In the genomic region with DNA sequence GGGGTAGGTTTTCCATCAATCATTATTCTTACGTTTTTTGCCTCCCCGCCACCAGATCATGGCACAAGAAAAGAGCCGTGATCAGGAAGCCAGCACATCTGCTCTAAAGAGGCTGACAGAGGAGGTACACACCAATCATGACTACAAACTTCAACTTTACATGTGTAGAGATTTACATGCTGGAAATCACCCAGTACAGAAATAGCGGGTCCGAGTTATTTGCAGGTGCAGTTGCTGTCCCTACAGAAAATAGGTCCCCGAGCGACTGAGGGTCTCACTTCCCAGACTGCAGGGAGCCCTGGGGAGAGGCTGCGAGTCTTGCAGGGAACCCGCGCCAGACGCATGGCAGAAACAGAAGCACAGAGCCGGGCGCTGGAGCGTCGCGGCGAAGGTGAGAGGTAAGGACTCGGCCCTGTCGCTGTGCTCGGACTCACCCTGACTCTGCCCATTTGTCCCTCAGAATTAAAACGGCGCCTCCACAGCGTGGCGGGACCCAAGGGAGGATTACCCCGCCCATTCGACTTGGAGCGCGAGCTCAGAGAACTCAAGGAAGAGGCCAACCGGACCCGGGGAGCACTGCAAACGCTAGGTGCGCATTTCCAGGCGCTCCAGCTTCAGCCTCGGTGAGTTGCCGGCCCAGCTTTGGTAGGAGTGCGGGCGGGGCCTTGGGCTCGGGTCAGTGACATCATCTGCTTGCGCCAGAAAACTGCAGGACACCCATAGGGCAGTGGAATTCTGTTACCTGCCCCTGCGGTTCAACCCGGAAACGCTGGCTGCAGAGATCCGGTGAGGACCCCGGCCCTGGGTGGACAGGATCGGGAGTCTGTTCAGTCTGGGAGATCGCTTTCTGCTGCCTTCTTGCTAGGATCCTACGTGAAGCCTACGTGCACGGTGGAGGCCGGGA, we compare ENCODE assay signal across 8 mouse cellular contexts. TPM values are rescaled to one million over a fixed set of nuclear protein-coding genes. Genes with fewer than 3 reads are reported as not detected.
DNase-seq lines count a peak whose midpoint lies in the region; ATAC-seq and TF ChIP-seq lines count a peak whose summit lies in the region.

No protein-coding gene starts in this region.

- peak overlapping the region; percentile 88 to 98 for H3K4me3 ChIP-seq in MEL (ENCODE audit: control insufficient read depth in 1 of 2, insufficient read depth in 1 of 2, low read depth in 2 of 2, low read length in 2 of 2)
- H3K4me3 ChIP-seq in cerebellum, adult 2 months (replicated peaks; ENCODE audit: insufficient read depth, low read depth, low read length): peak overlapping the region; percentile 90
- H3K4me3 ChIP-seq in forebrain, postnatal 0 days (ENCODE audit: low read depth, low read length): peak overlapping the region; percentile 49
- H3K4me3 ChIP-seq in lung, embryonic 15.5 days: peak overlapping the region; percentile 66

- under 1% methylated on average over 50 of the region's 50 CpGs for WGBS in cerebellum, adult 2 months
- WGBS in forebrain, postnatal 0 days: 1% methylated on average over 50 of the region's 50 CpGs
- WGBS in lung, embryonic 15.5 days: 1% methylated on average over 48 of the region's 50 CpGs

- peaks cover 5 to 9% of the 10 kb centered on the region in 2 experiments; a peak in 2 of 4 replicates for H3K4me1 ChIP-seq in MEL (ENCODE audit: control insufficient read depth in 1 of 2, insufficient read depth in 2 of 2, low read length in 2 of 2)
- H3K4me1 ChIP-seq in cerebellum, adult 2 months (ENCODE audit: control insufficient read depth, insufficient read depth, low read length): peaks cover 4% of the 10 kb centered on the region; the same call in 1 of the 2 replicates
- H3K4me1 ChIP-seq in forebrain, postnatal 0 days (ENCODE audit: insufficient read depth): peaks cover 8% of the 10 kb centered on the region; the same call in 1 of the 2 replicates
- peaks cover 17% of the 10 kb centered on the region for H3K4me1 ChIP-seq in lung, embryonic 15.5 days

- peak overlapping the region; percentile 78 for H3K9ac ChIP-seq in MEL (ENCODE audit: control insufficient read depth, low read depth, low read length, poor library complexity, severe bottlenecking)
- peak overlapping the region; percentile 71 for H3K9ac ChIP-seq in forebrain, postnatal 0 days
- peak overlapping the region; percentile 61 for H3K9ac ChIP-seq in lung, embryonic 15.5 days

- peak; percentile 95 for DNase-seq in MEL (ENCODE audit: low read depth, low spot score)
- peak; percentile 95 to 96 for DNase-seq in cerebellum, adult 2 months
- peak; percentile 87 for DNase-seq in forebrain, postnatal 0 days
- peak; percentile 87 for DNase-seq in heart, postnatal 4 days
- DNase-seq in layer of hippocampus, adult 8-10 months (ENCODE audit: low spot score in 2 of 2): peak; percentile 88
- peak; percentile 82 for DNase-seq in ovary, adult 18-20 months (ENCODE audit: low spot score)
- peak; percentile 61 for DNase-seq in thymus, postnatal 0 days (ENCODE audit: low spot score)

- peaks cover 5% of the 10 kb centered on the region in 2 experiments for H3K36me3 ChIP-seq in MEL (ENCODE audit: control insufficient read depth in 1 of 2, insufficient read depth in 2 of 2, low read length in 2 of 2)
- peaks cover 31% of the 10 kb centered on the region for H3K36me3 ChIP-seq in forebrain, postnatal 0 days (ENCODE audit: insufficient read depth)
- peaks cover 37% of the 10 kb centered on the region for H3K36me3 ChIP-seq in lung, embryonic 15.5 days

- H3K27me3 ChIP-seq in MEL (ENCODE audit: control insufficient read depth in 1 of 2, insufficient read depth in 2 of 2, low read length in 2 of 2): no peaks in the 10 kb centered on the region
- no peaks in the 10 kb centered on the region for H3K27me3 ChIP-seq in cerebellum, adult 2 months (ENCODE audit: control insufficient read depth, insufficient read depth, low read length)
- H3K27me3 ChIP-seq in forebrain, postnatal 0 days (ENCODE audit: insufficient read depth, low read length): no peaks in the 10 kb centered on the region
- no peaks in the 10 kb centered on the region for H3K27me3 ChIP-seq in lung, embryonic 15.5 days

- no peak for TF ChIP-seq RAD21 in MEL (IDR thresholded peaks at IDR 0.05; ENCODE audit: low read depth, low read length)

- H3K27ac ChIP-seq in MEL (ENCODE audit: control insufficient read depth, low read depth, low read length): peak overlapping the region; percentile 74
- peak overlapping the region; percentile 67 for H3K27ac ChIP-seq in cerebellum, adult 2 months (ENCODE audit: insufficient read depth, low read length)
- H3K27ac ChIP-seq in forebrain, postnatal 0 days (ENCODE audit: low read depth, low read length): peak overlapping the region; percentile 46; the same call in 1 of the 2 replicates
- peak overlapping the region; percentile 82 for H3K27ac ChIP-seq in lung, embryonic 15.5 days

- peak overlapping the region; percentile 86 for H3K4me2 ChIP-seq in forebrain, postnatal 0 days (ENCODE audit: low read depth)
- peak overlapping the region; percentile 90 for H3K4me2 ChIP-seq in lung, embryonic 15.5 days

- H3K79me2 ChIP-seq in MEL (ENCODE audit: control insufficient read depth, insufficient read depth, low read length, poor library complexity): peaks cover 6% of the 10 kb centered on the region; the same call in 1 of the 2 replicates

- TF ChIP-seq EP300 in MEL (IDR thresholded peaks at IDR 0.05; ENCODE audit: low read depth in 1 of 2, low read length in 2 of 2): no peak

- TF ChIP-seq CTCF in MEL (IDR thresholded peaks at IDR 0.05 in 2 of 3, conservative IDR thresholded peaks at IDR 0.05 in 1 of 3; ENCODE audit: control insufficient read depth in 1 of 3, insufficient read depth in 1 of 3, low read depth in 2 of 3, low read length in 3 of 3, poor library complexity in 1 of 3, severe bottlenecking in 1 of 3): peak in 1 of 3 experiments; percentile 3; a peak in 1 of 6 replicates
- TF ChIP-seq CTCF in cerebellum, adult 2 months (IDR thresholded peaks at IDR 0.05; ENCODE audit: borderline replicate concordance, insufficient read depth, low read depth, low read length): no peak
- TF ChIP-seq CTCF in forebrain, postnatal 0 days (IDR thresholded peaks at IDR 0.05; ENCODE audit: low read depth): peak; percentile 34; the same call in 1 of the 2 replicates

- peak; percentile 96 for ATAC-seq in forebrain, postnatal 0 days
- peak; percentile 96 for ATAC-seq in lung, embryonic 15.5 days (ENCODE audit: borderline replicate concordance, extremely low read depth, low FRiP score, low TSS enrichment)

- peak; percentile 59 to 92; a peak in 3 of 4 replicates for TF ChIP-seq POLR2A in MEL (IDR thresholded peaks at IDR 0.05; ENCODE audit: control insufficient read depth in 1 of 2, insufficient read depth in 1 of 2, low read depth in 1 of 2, low read length in 2 of 2, poor library complexity in 1 of 2)
- TF ChIP-seq POLR2A in cerebellum, adult 2 months (IDR thresholded peaks at IDR 0.05; ENCODE audit: borderline replicate concordance, insufficient read depth, low read length): peak; percentile 87

- no peaks in the 10 kb centered on the region for H3K9me3 ChIP-seq in MEL (replicated peaks; ENCODE audit: insufficient read depth, low read length)
- H3K9me3 ChIP-seq in forebrain, postnatal 0 days (ENCODE audit: low read length): no peaks in the 10 kb centered on the region
- H3K9me3 ChIP-seq in lung, embryonic 15.5 days: no peaks in the 10 kb centered on the region

RNA-seq across cellular contexts. Expression of a gene that starts 0.8 kb away (rescaled TPM):
- total RNA-seq in MEL (2012; rRNA removed): 1.0 and 1.2 TPM in 2 replicates
- polyA plus RNA-seq in MEL (2012; ENCODE audit: insufficient read depth in 1 of 2, insufficient read length in 2 of 2, low read depth in 1 of 2, low replicate concordance in 2 of 2, missing spikeins in 1 of 2): 1 to 10 TPM in 1 of 2 experiments, not detected in 1; 1.5 TPM
- 5.9 and 6.6 TPM in 2 replicates for polyA plus RNA-seq in cerebellum, adult 2 months (2012; rRNA removed)
- 2.8 and 5.7 TPM in 2 replicates for total RNA-seq in forebrain, postnatal 0 days (2014; rRNA removed)
- 3.3 and 3.9 TPM in 2 replicates for polyA plus RNA-seq in forebrain, postnatal 0 days (2015; fragmentation: Nextera tagmentation; extraction: Ambion mirVana)
- 1 to 10 TPM; 1.5 to 4.1 TPM for total RNA-seq in heart, postnatal 4 days (2021)
- 1 to 10 TPM; 4.7 to 7.1 (median 5.7) TPM for total RNA-seq in layer of hippocampus, adult 8-10 months (2022)
- 6.3 and 9.1 TPM in 2 replicates for polyA plus RNA-seq in lung, embryonic 15.5 days (2015; fragmentation: Nextera tagmentation; extraction: Ambion mirVana)
- 3.8 and 4.1 TPM in 2 replicates for polyA plus RNA-seq in thymus, postnatal 0 days (2015; fragmentation: Nextera tagmentation; extraction: Ambion mirVana)

RNA-seq across cellular contexts. Expression of a gene that starts 30.5 kb away (rescaled TPM):
- 133 and 159 TPM in 2 replicates for total RNA-seq in MEL (2012; rRNA removed)
- 100 to 1,000 TPM in 1 of 2 experiments, not detected in 1; 174 TPM for polyA plus RNA-seq in MEL (2012; ENCODE audit: insufficient read depth in 1 of 2, insufficient read length in 2 of 2, low read depth in 1 of 2, low replicate concordance in 2 of 2, missing spikeins in 1 of 2)
- polyA plus RNA-seq in cerebellum, adult 2 months (2012; rRNA removed): 21.8 and 21.9 TPM in 2 replicates
- total RNA-seq in forebrain, postnatal 0 days (2014; rRNA removed): 93.3 and 100 TPM in 2 replicates
- polyA plus RNA-seq in forebrain, postnatal 0 days (2015; fragmentation: Nextera tagmentation; extraction: Ambion mirVana): 77.7 and 82.3 TPM in 2 replicates
- 10 to 100 TPM; 89.1 to 92.2 TPM for total RNA-seq in heart, postnatal 4 days (2021)
- 10 to 100 TPM; 21.4 to 36.0 (median 28.5) TPM for total RNA-seq in layer of hippocampus, adult 8-10 months (2022)
- 125 and 131 TPM in 2 replicates for polyA plus RNA-seq in lung, embryonic 15.5 days (2015; fragmentation: Nextera tagmentation; extraction: Ambion mirVana)
- polyA plus RNA-seq in thymus, postnatal 0 days (2015; fragmentation: Nextera tagmentation; extraction: Ambion mirVana): 110 and 118 TPM in 2 replicates

RNA-seq across cellular contexts. Expression of a gene that starts 39.8 kb away (rescaled TPM):
- 26.7 and 29.1 TPM in 2 replicates for total RNA-seq in MEL (2012; rRNA removed)
- polyA plus RNA-seq in MEL (2012; ENCODE audit: insufficient read depth in 1 of 2, insufficient read length in 2 of 2, low read depth in 1 of 2, low replicate concordance in 2 of 2, missing spikeins in 1 of 2): 10 to 100 TPM in 1 of 2 experiments, not detected in 1; 46.3 TPM
- 41.3 and 43.3 TPM in 2 replicates for polyA plus RNA-seq in cerebellum, adult 2 months (2012; rRNA removed)
- total RNA-seq in forebrain, postnatal 0 days (2014; rRNA removed): 39.6 and 47.5 TPM in 2 replicates
- 10.9 and 14.7 TPM in 2 replicates for polyA plus RNA-seq in forebrain, postnatal 0 days (2015; fragmentation: Nextera tagmentation; extraction: Ambion mirVana)
- total RNA-seq in heart, postnatal 4 days (2021): 10 to 100 TPM; 55.7 to 66.5 TPM
- 10 to 100 TPM; 44.5 to 56.0 (median 50.0) TPM for total RNA-seq in layer of hippocampus, adult 8-10 months (2022)
- 28.9 and 33.0 TPM in 2 replicates for polyA plus RNA-seq in lung, embryonic 15.5 days (2015; fragmentation: Nextera tagmentation; extraction: Ambion mirVana)
- 53.2 and 54.5 TPM in 2 replicates for polyA plus RNA-seq in thymus, postnatal 0 days (2015; fragmentation: Nextera tagmentation; extraction: Ambion mirVana)

RNA-seq across cellular contexts. Expression of a gene that starts 41.5 kb away (rescaled TPM):
- 6.9 and 7.8 TPM in 2 replicates for total RNA-seq in MEL (2012; rRNA removed)
- 100 to 1,000 TPM in 1 of 2 experiments, 10 to 100 TPM in 1; 34.1 to 153 TPM for polyA plus RNA-seq in MEL (2012; ENCODE audit: insufficient read depth in 1 of 2, insufficient read length in 2 of 2, low read depth in 1 of 2, low replicate concordance in 2 of 2, missing spikeins in 1 of 2)
- 8.6 and 10.5 TPM in 2 replicates for polyA plus RNA-seq in cerebellum, adult 2 months (2012; rRNA removed)
- 9.1 and 12.9 TPM in 2 replicates for total RNA-seq in forebrain, postnatal 0 days (2014; rRNA removed)
- polyA plus RNA-seq in forebrain, postnatal 0 days (2015; fragmentation: Nextera tagmentation; extraction: Ambion mirVana): 19.3 and 19.9 TPM in 2 replicates
- 10 to 100 TPM; 18.6 to 20.0 TPM for total RNA-seq in heart, postnatal 4 days (2021)
- total RNA-seq in layer of hippocampus, adult 8-10 months (2022): 10 to 100 TPM; 10.1 to 15.6 (median 14.4) TPM
- 22.8 and 26.7 TPM in 2 replicates for polyA plus RNA-seq in lung, embryonic 15.5 days (2015; fragmentation: Nextera tagmentation; extraction: Ambion mirVana)
- 26.9 and 31.4 TPM in 2 replicates for polyA plus RNA-seq in thymus, postnatal 0 days (2015; fragmentation: Nextera tagmentation; extraction: Ambion mirVana)

RNA-seq across cellular contexts. Expression of a gene that starts 54.2 kb away (rescaled TPM):
- 258 and 281 TPM in 2 replicates for total RNA-seq in MEL (2012; rRNA removed)
- 100 to 1,000 TPM in 1 of 2 experiments, not detected in 1; 358 TPM for polyA plus RNA-seq in MEL (2012; ENCODE audit: insufficient read depth in 1 of 2, insufficient read length in 2 of 2, low read depth in 1 of 2, low replicate concordance in 2 of 2, missing spikeins in 1 of 2)
- polyA plus RNA-seq in cerebellum, adult 2 months (2012; rRNA removed): 526 and 550 TPM in 2 replicates
- total RNA-seq in forebrain, postnatal 0 days (2014; rRNA removed): 596 and 675 TPM in 2 replicates
- polyA plus RNA-seq in forebrain, postnatal 0 days (2015; fragmentation: Nextera tagmentation; extraction: Ambion mirVana): 908 and 1,057 TPM in 2 replicates
- total RNA-seq in heart, postnatal 4 days (2021): 100 to 1,000 TPM; 438 to 466 TPM
- 100 to 1,000 TPM; 403 to 423 (median 409) TPM for total RNA-seq in layer of hippocampus, adult 8-10 months (2022)
- 820 and 831 TPM in 2 replicates for polyA plus RNA-seq in lung, embryonic 15.5 days (2015; fragmentation: Nextera tagmentation; extraction: Ambion mirVana)
- polyA plus RNA-seq in thymus, postnatal 0 days (2015; fragmentation: Nextera tagmentation; extraction: Ambion mirVana): 624 and 637 TPM in 2 replicates

Comparison
In these comparisons a context has a peak if more than half of its experiments do, and no peak if none do; other contexts are left out.
1. Peak in every context shown above with its lines: DNase-seq, ATAC-seq, H3K4me3 ChIP-seq and H3K27ac ChIP-seq.